Mouse (Mus musculus): Measurements from ENCODE around the gene Hcfc2.

Gene Hcfc2

GRCm38 (mm10) chr10:82774841-82775240 is 78.9 kb downstream of the Hcfc2 start:
- DNase-seq (ENCODE audit: low spot score): no peak

- no peak for DNase-seq (ENCODE audit: low spot score)
These were observed 81.1 kb downstream of the Hcfc2 start for GRCm38 (mm10) chr10:82777075-82777474.

GRCm38 (mm10) chr10:82777886-82778285 is 81.9 kb downstream of the Hcfc2 start:
- peak; percentile 49 for DNase-seq (ENCODE audit: low spot score)

GRCm38 (mm10) chr10:82778791-82779549 is 83.0 kb downstream of the Hcfc2 start:
- DNase-seq (ENCODE audit: low spot score): no peak

GRCm38 (mm10) chr10:82779831-82780230 is 83.9 kb downstream of the Hcfc2 start:
- DNase-seq (ENCODE audit: low spot score): no peak

DNA sequence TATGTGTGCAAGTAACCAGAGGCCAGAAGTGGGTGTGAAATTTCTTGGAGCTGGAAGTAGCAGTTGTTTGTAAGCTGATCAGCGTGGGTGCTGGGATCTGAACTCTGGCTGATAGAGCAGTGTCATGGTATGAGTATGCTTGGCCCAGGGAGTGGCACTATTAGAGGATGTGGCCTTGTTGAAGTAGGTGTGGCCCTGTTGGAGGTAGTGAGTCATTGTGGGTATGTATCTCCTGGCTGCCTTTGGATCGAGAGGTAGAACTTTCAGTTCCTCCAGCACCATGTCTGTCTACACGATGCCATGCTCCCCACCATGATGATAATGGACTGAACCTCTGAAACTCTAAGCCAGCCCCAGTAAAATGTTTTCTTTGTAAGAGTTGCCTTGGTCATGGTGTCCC is 84.4 kb downstream of the Hcfc2 start:
- no peak for DNase-seq (ENCODE audit: low spot score)

- no peak for DNase-seq (ENCODE audit: low spot score)
These were observed 84.9 kb downstream of the Hcfc2 start for GRCm38 (mm10) chr10:82780816-82781215.

- no peak for DNase-seq (ENCODE audit: low spot score)
These were observed 86.5 kb downstream of the Hcfc2 start for GRCm38 (mm10) chr10:82782472-82782871.

GRCm38 (mm10) chr10:82789181-82789580 is 93.2 kb downstream of the Hcfc2 start:
- DNase-seq (ENCODE audit: low spot score): no peak

- no peak for DNase-seq (ENCODE audit: low spot score)
These were observed 94.5 kb downstream of the Hcfc2 start for GRCm38 (mm10) chr10:82790504-82790903.

DNA sequence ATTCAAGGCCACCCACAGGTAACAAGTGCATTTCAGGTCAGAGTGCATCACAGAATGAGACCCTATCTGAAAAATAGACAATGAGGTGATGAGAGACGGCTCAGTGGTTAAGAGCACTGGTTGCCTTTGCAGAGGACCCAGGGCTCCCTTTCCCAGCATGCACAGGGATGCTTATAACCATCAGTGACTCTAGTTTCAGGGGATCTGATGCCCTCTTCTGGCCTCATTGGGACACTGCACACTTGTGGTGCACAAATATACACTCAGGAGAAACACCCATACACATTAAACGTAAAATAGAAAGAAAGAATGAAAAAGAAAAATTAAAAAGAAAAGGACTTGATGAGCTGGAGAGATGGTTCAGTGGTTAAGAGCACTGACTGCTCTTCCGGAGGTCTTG is 95.8 kb downstream of the Hcfc2 start:
- no peak for DNase-seq (ENCODE audit: low spot score)
